Mouse (Mus musculus): Measurements from ENCODE around the gene Tmem178b. TPM values are rescaled to one million over a fixed set of nuclear protein-coding genes. Genes with fewer than 3 reads are reported as not detected.

Tmem178b gene
- total and polyA plus RNA-seq, 3 experiments = 0.16 TPM; not detected in 2

- no peak for ATAC-seq (ENCODE audit: extremely low read depth, insufficient number of reproducible peaks, low FRiP score, poor library complexity, severe bottlenecking)
- no peaks in the 10 kb centered on the region for H3K36me3 ChIP-seq (replicated peaks)
- DNase-seq (ENCODE audit: low spot score) = no peak
- no peak overlapping the region for H3K4me3 ChIP-seq (ENCODE audit: low read depth, low read length)
- no peaks in the 10 kb centered on the region for H3K9me3 ChIP-seq (replicated peaks)
- H3K4me1 ChIP-seq (ENCODE audit: insufficient read depth, low read depth, low read length) = no peaks in the 10 kb centered on the region
- no peak for TF ChIP-seq CTCF (IDR thresholded peaks at IDR 0.05; ENCODE audit: low read depth, low read length)
- TF ChIP-seq GATA2 (IDR thresholded peaks at IDR 0.05; ENCODE audit: borderline replicate concordance, low read depth, low read length) = no peak
- no peak for TF ChIP-seq GATA1 (IDR thresholded peaks at IDR 0.05; ENCODE audit: borderline replicate concordance, low read length)
- TF ChIP-seq POLR2AphosphoS5 (IDR thresholded peaks at IDR 0.05; ENCODE audit: insufficient replicate concordance, low read depth, low read length) = no peak
- TF ChIP-seq TAL1 (conservative IDR thresholded peaks at IDR 0.05; ENCODE audit: low read depth, low read length) = no peak
- no peaks in the 10 kb centered on the region; the same call in 1 of the 2 replicates for H3K27me3 ChIP-seq (ENCODE audit: insufficient read depth, low read length)
Measured at GRCm38 (mm10) chr6:40098498-40098897, 225.4 kb downstream of the Tmem178b start.

- H3K9me3 ChIP-seq (replicated peaks) = no peaks in the 10 kb centered on the region
- DNase-seq (ENCODE audit: low spot score) (no peak), ATAC-seq (ENCODE audit: extremely low read depth, insufficient number of reproducible peaks, low FRiP score, poor library complexity, severe bottlenecking) (no peak)
- TF ChIP-seq CTCF (IDR thresholded peaks at IDR 0.05; ENCODE audit: low read depth, low read length) = no peak
- no peak for TF ChIP-seq TAL1 (conservative IDR thresholded peaks at IDR 0.05; ENCODE audit: low read depth, low read length)
- TF ChIP-seq GATA2 (IDR thresholded peaks at IDR 0.05; ENCODE audit: borderline replicate concordance, low read depth, low read length) = no peak
- TF ChIP-seq POLR2AphosphoS5 (IDR thresholded peaks at IDR 0.05; ENCODE audit: insufficient replicate concordance, low read depth, low read length) = no peak
- TF ChIP-seq GATA1 (IDR thresholded peaks at IDR 0.05; ENCODE audit: borderline replicate concordance, low read length) = no peak
- no peaks in the 10 kb centered on the region; the same call in 1 of the 2 replicates for H3K27me3 ChIP-seq (ENCODE audit: insufficient read depth, low read length)
- no peaks in the 10 kb centered on the region for H3K36me3 ChIP-seq (replicated peaks)
- no peak overlapping the region for H3K4me3 ChIP-seq (ENCODE audit: low read depth, low read length)
- H3K4me1 ChIP-seq (ENCODE audit: insufficient read depth, low read depth, low read length) = no peaks in the 10 kb centered on the region
Measured at GRCm38 (mm10) chr6:40101785-40102184, 228.7 kb downstream of the Tmem178b start.

GRCm38 (mm10) chr6:40102863-40103262 is 229.8 kb downstream of the Tmem178b start:
- Histone ChIP-seq H3K36me3 (replicated peaks) (no peaks in the 10 kb centered on the region), H3K4me1 (ENCODE audit: insufficient read depth, low read depth, low read length) (no peaks in the 10 kb centered on the region), H3K27me3 (ENCODE audit: insufficient read depth, low read length) (no peaks in the 10 kb centered on the region; the same call in 1 of the 2 replicates), H3K9me3 (replicated peaks) (no peaks in the 10 kb centered on the region), H3K4me3 (ENCODE audit: low read depth, low read length) (no peak overlapping the region)
- ATAC-seq (ENCODE audit: extremely low read depth, insufficient number of reproducible peaks, low FRiP score, poor library complexity, severe bottlenecking) (no peak), DNase-seq (ENCODE audit: low spot score) (no peak)
- TF ChIP-seq POLR2AphosphoS5 (IDR thresholded peaks at IDR 0.05; ENCODE audit: insufficient replicate concordance, low read depth, low read length) (no peak), GATA1 (IDR thresholded peaks at IDR 0.05; ENCODE audit: borderline replicate concordance, low read length) (no peak), GATA2 (IDR thresholded peaks at IDR 0.05; ENCODE audit: borderline replicate concordance, low read depth, low read length) (no peak), CTCF (IDR thresholded peaks at IDR 0.05; ENCODE audit: low read depth, low read length) (no peak), TAL1 (conservative IDR thresholded peaks at IDR 0.05; ENCODE audit: low read depth, low read length) (no peak)

GRCm38 (mm10) chr6:40110029-40110428 is 237.0 kb downstream of the Tmem178b start:
- Histone ChIP-seq H3K4me3 (ENCODE audit: low read depth, low read length) (no peak overlapping the region), H3K4me1 (ENCODE audit: insufficient read depth, low read depth, low read length) (no peaks in the 10 kb centered on the region), H3K9me3 (replicated peaks) (no peaks in the 10 kb centered on the region), H3K36me3 (replicated peaks) (no peaks in the 10 kb centered on the region), H3K27me3 (ENCODE audit: insufficient read depth, low read length) (no peaks in the 10 kb centered on the region)
- TF ChIP-seq CTCF (IDR thresholded peaks at IDR 0.05; ENCODE audit: low read depth, low read length) (no peak), GATA1 (IDR thresholded peaks at IDR 0.05; ENCODE audit: borderline replicate concordance, low read length) (no peak), TAL1 (conservative IDR thresholded peaks at IDR 0.05; ENCODE audit: low read depth, low read length) (no peak), GATA2 (IDR thresholded peaks at IDR 0.05; ENCODE audit: borderline replicate concordance, low read depth, low read length) (no peak), POLR2AphosphoS5 (IDR thresholded peaks at IDR 0.05; ENCODE audit: insufficient replicate concordance, low read depth, low read length) (no peak)
- DNase-seq (ENCODE audit: low spot score) (no peak), ATAC-seq (ENCODE audit: extremely low read depth, insufficient number of reproducible peaks, low FRiP score, poor library complexity, severe bottlenecking) (no peak)

GRCm38 (mm10) chr6:40110729-40111128 is 237.7 kb downstream of the Tmem178b start:
- Histone ChIP-seq H3K4me3 (ENCODE audit: low read depth, low read length) (no peak overlapping the region), H3K9me3 (replicated peaks) (no peaks in the 10 kb centered on the region), H3K36me3 (replicated peaks) (no peaks in the 10 kb centered on the region), H3K27me3 (ENCODE audit: insufficient read depth, low read length) (no peaks in the 10 kb centered on the region), H3K4me1 (ENCODE audit: insufficient read depth, low read depth, low read length) (no peaks in the 10 kb centered on the region)
- ATAC-seq (ENCODE audit: extremely low read depth, insufficient number of reproducible peaks, low FRiP score, poor library complexity, severe bottlenecking) (no peak), DNase-seq (ENCODE audit: low spot score) (no peak)
- no peak for TF ChIP-seq CTCF (IDR thresholded peaks at IDR 0.05; ENCODE audit: low read depth, low read length)
- TF ChIP-seq GATA2 (IDR thresholded peaks at IDR 0.05; ENCODE audit: borderline replicate concordance, low read depth, low read length) = no peak
- no peak for TF ChIP-seq POLR2AphosphoS5 (IDR thresholded peaks at IDR 0.05; ENCODE audit: insufficient replicate concordance, low read depth, low read length)
- no peak for TF ChIP-seq GATA1 (IDR thresholded peaks at IDR 0.05; ENCODE audit: borderline replicate concordance, low read length)
- no peak for TF ChIP-seq TAL1 (conservative IDR thresholded peaks at IDR 0.05; ENCODE audit: low read depth, low read length)

GRCm38 (mm10) chr6:40112488-40112887 is 239.4 kb downstream of the Tmem178b start:
- Histone ChIP-seq H3K9me3 (replicated peaks) (no peaks in the 10 kb centered on the region), H3K27me3 (ENCODE audit: insufficient read depth, low read length) (no peaks in the 10 kb centered on the region), H3K36me3 (replicated peaks) (no peaks in the 10 kb centered on the region), H3K4me1 (ENCODE audit: insufficient read depth, low read depth, low read length) (no peaks in the 10 kb centered on the region), H3K4me3 (ENCODE audit: low read depth, low read length) (no peak overlapping the region)
- TF ChIP-seq GATA1 (IDR thresholded peaks at IDR 0.05; ENCODE audit: borderline replicate concordance, low read length) (no peak), POLR2AphosphoS5 (IDR thresholded peaks at IDR 0.05; ENCODE audit: insufficient replicate concordance, low read depth, low read length) (no peak), CTCF (IDR thresholded peaks at IDR 0.05; ENCODE audit: low read depth, low read length) (no peak), GATA2 (IDR thresholded peaks at IDR 0.05; ENCODE audit: borderline replicate concordance, low read depth, low read length) (no peak), TAL1 (conservative IDR thresholded peaks at IDR 0.05; ENCODE audit: low read depth, low read length) (no peak)
- DNase-seq (ENCODE audit: low spot score) = no peak
- ATAC-seq (ENCODE audit: extremely low read depth, insufficient number of reproducible peaks, low FRiP score, poor library complexity, severe bottlenecking) = no peak
